Mouse (Mus musculus): ENCODE measurements around the gene Osr1. TPM values are rescaled to one million over a fixed set of nuclear protein-coding genes. Genes with fewer than 3 reads are reported as not detected.

The Osr1 gene
- total RNA-seq, 2 experiments from 2014 or later: 8.9 to 11.3 TPM

- intact Hi-C loops (cut with DNase I): loop anchor here (10.0 kb wide), 1 partner anchor 221 kb away; no protein-coding TSS in a partner anchor
- peak in 1 of 2 experiments; percentile 20 for DNase-seq
Observed at GRCm38 (mm10) chr12:9583380-9583779, 13.5 kb downstream of the Osr1 start.

- intact Hi-C loops (cut with DNase I): loop anchor here (10.0 kb wide), 1 partner anchor 220 kb away; no protein-coding TSS in a partner anchor
- DNase-seq: peak; percentile 79 to 80
Observed at GRCm38 (mm10) chr12:9584366-9585084, 14.6 kb downstream of the Osr1 start.

- intact Hi-C loops (cut with DNase I): loop anchor here (10.0 kb wide), 1 partner anchor 220 kb away; no protein-coding TSS in a partner anchor
- DNase-seq: no peak
Observed at GRCm38 (mm10) chr12:9585085-9585453, 15.2 kb downstream of the Osr1 start.

- intact Hi-C loops (cut with DNase I): loop anchor here (10.0 kb wide), 1 partner anchor 217 kb away; no protein-coding TSS in a partner anchor
- DNase-seq: no peak
Observed at GRCm38 (mm10) chr12:9587732-9588131, 17.8 kb downstream of the Osr1 start.

GRCm38 (mm10) chr12:9589561-9590134, 19.7 kb downstream of the Osr1 start:
- intact Hi-C loops (cut with DNase I): loop anchor here (10.0 kb wide), 1 partner anchor 215 kb away; no protein-coding TSS in a partner anchor
- no peak for DNase-seq

- intact Hi-C loops (cut with DNase I): no loop called here
- no peak for DNase-seq
Observed at GRCm38 (mm10) chr12:9591141-9591540, 21.2 kb downstream of the Osr1 start.

GRCm38 (mm10) chr12:9598219-9598618, 28.3 kb downstream of the Osr1 start:
- no peak for DNase-seq
- intact Hi-C loops (cut with DNase I): no loop called here

All from heart, postnatal 10 days (tissue).